Comparison of ENCODE assay signal across 9 mouse cellular contexts in genomic region chr10:117150764-117151163, GRCm38 (mm10). TPM values are rescaled to one million over a fixed set of nuclear protein-coding genes. Genes with fewer than 3 reads are reported as not detected.
DNase-seq lines count a peak whose midpoint lies in the region; ATAC-seq lines count a peak whose summit lies in the region.
"Had no signal": no experiment of that assay in that cellular context is flagged by ENCODE, and none has a peak within 500 bp of the region (broad histone marks: within the 10 kb centered on the region; RNA-seq: fewer than 3 reads in every experiment).

No protein-coding gene starts in this region.

- H3K36me3 ChIP-seq in heart, embryonic 15.5 days, result no peaks in the 10 kb centered on the region
- H3K36me3 ChIP-seq in limb, embryonic 12.5 days, result no peaks in the 10 kb centered on the region

- H3K9ac ChIP-seq in heart, embryonic 15.5 days, result no peak overlapping the region
- no peak overlapping the region for H3K9ac ChIP-seq in limb, embryonic 12.5 days (replicated peaks)

- DNase-seq in heart, adult 9 months (ENCODE audit: low spot score in 2 of 2), result no peak
- peak; percentile 69 for DNase-seq in 3134 (ENCODE audit: extremely low read depth, insufficient read length, low spot score)
- peak; percentile 56 for DNase-seq in MN1 (ENCODE audit: low spot score)
- DNase-seq in left cerebral cortex, adult 11 months (ENCODE audit: low spot score), result no peak
- DNase-seq in c-Kit-positive CD71-positive TER-119-positive erythroid progenitor cells, embryonic 14.5 days (ENCODE audit: low spot score), result no peak
- DNase-seq in cerebellum, postnatal 10 days, result no peak

- no peak overlapping the region for H3K27ac ChIP-seq in heart, embryonic 15.5 days
- no peak overlapping the region for H3K27ac ChIP-seq in limb, embryonic 12.5 days

- peaks cover 46% of the 10 kb centered on the region for H3K4me1 ChIP-seq in heart, embryonic 15.5 days (replicated peaks)
- H3K4me1 ChIP-seq in limb, embryonic 12.5 days (replicated peaks), result peaks cover 43% of the 10 kb centered on the region

- ATAC-seq in heart, embryonic 15.5 days (replicated peaks; ENCODE audit: insufficient number of reproducible peaks, insufficient read depth, low FRiP score, low read depth), result no peak
- ATAC-seq in limb, embryonic 12.5 days (ENCODE audit: insufficient number of reproducible peaks, insufficient read depth, low FRiP score, low TSS enrichment, low read depth), result no peak
- ATAC-seq: forebrain, embryonic 14.5 days had no signal

- H3K9me3 ChIP-seq in heart, embryonic 15.5 days (replicated peaks), result no peaks in the 10 kb centered on the region
- no peaks in the 10 kb centered on the region for H3K9me3 ChIP-seq in limb, embryonic 12.5 days

- H3K4me3 ChIP-seq in heart, embryonic 15.5 days, result no peak overlapping the region
- H3K4me3 ChIP-seq in limb, embryonic 12.5 days (replicated peaks), result no peak overlapping the region

- H3K27me3 ChIP-seq in heart, embryonic 15.5 days, result no peaks in the 10 kb centered on the region
- no peaks in the 10 kb centered on the region for H3K27me3 ChIP-seq in limb, embryonic 12.5 days

- 31% methylated on average over 10 of the region's 10 CpGs for WGBS in heart, embryonic 15.5 days
- WGBS in limb, embryonic 12.5 days, result 13% methylated on average over 10 of the region's 10 CpGs

- peak overlapping the region; percentile 74 for H3K4me2 ChIP-seq in heart, embryonic 15.5 days
- H3K4me2 ChIP-seq in limb, embryonic 12.5 days, result peak overlapping the region; percentile 71

RNA-seq across cellular contexts. Expression of gene Frs2, which starts 2.4 kb away (rescaled TPM):
- polyA plus RNA-seq in heart, embryonic 15.5 days (2015; fragmentation: Nextera tagmentation; extraction: Ambion mirVana), result 14.8 and 14.9 TPM in 2 replicates
- polyA plus RNA-seq in limb, embryonic 12.5 days (2016; fragmentation: Nextera tagmentation; extraction: Ambion mirVana), result 21.2 and 24.8 TPM in 2 replicates

Comparison
In these comparisons a context has a peak if more than half of its experiments do, and no peak if none do; other contexts are left out.
1. DNase-seq: peak in 3134 (single experiment) and MN1 (single experiment); none in heart, adult 9 months (0 of 2), left cerebral cortex, adult 11 months (single experiment), c-Kit-positive CD71-positive TER-119-positive erythroid progenitor cells, embryonic 14.5 days (single experiment) and cerebellum, postnatal 10 days (0 of 2).